ENCODE assay signal across 16 mouse cellular contexts in genomic region chr2:77496071-77496470, GRCm38 (mm10).
A peak's percentile ranks its signal among the peaks of the same experiment; 100 is the strongest.
DNase-seq lines count a peak whose midpoint lies in the region; ATAC-seq and TF ChIP-seq lines count a peak whose summit lies in the region.
"Had no signal": no experiment of that assay in that cellular context is flagged by ENCODE, and none has a peak within 500 bp of the region (broad histone marks: within the 10 kb centered on the region; RNA-seq: fewer than 3 reads in every experiment).

No protein-coding gene starts in this region.

- H3K27ac ChIP-seq in liver, adult 2 months (replicated peaks; ENCODE audit: insufficient read depth, low read depth, low read length) = no peak overlapping the region
- H3K27ac ChIP-seq in liver, postnatal 0 days (ENCODE audit: low read depth) = no peak overlapping the region
- H3K27ac ChIP-seq: heart, embryonic 10.5 days; hindbrain, embryonic 15.5 days; liver, embryonic 12.5 days; stomach, embryonic 15.5 days had no signal

- no peak for TF ChIP-seq POLR2A in liver, adult 2 months (IDR thresholded peaks at IDR 0.05; ENCODE audit: extremely low read depth, insufficient read depth, low read length)

- H3K4me1 ChIP-seq in liver, adult 2 months (ENCODE audit: control insufficient read depth, insufficient read depth, low read length) = peaks cover 6% of the 10 kb centered on the region
- no peaks in the 10 kb centered on the region; the same call in 1 of the 2 replicates for H3K4me1 ChIP-seq in liver, postnatal 0 days (ENCODE audit: insufficient read depth)
- H3K4me1 ChIP-seq: heart, embryonic 10.5 days; hindbrain, embryonic 15.5 days; megakaryocyte, embryonic 14.5 days; stomach, embryonic 15.5 days had no signal

- H3K4me2 ChIP-seq in liver, postnatal 0 days (ENCODE audit: low read depth, low read length) = no peak overlapping the region
- H3K4me2 ChIP-seq: hindbrain, embryonic 15.5 days; liver, embryonic 12.5 days; stomach, embryonic 15.5 days had no signal

- H3K9me3 ChIP-seq in liver, postnatal 0 days (ENCODE audit: low read length) = no peaks in the 10 kb centered on the region
- H3K9me3 ChIP-seq: heart, embryonic 10.5 days; hindbrain, embryonic 15.5 days; stomach, embryonic 15.5 days had no signal

- no peak overlapping the region for H3K4me3 ChIP-seq in liver, adult 2 months (ENCODE audit: insufficient read depth, low read depth, low read length)
- no peak overlapping the region for H3K4me3 ChIP-seq in liver, postnatal 0 days (ENCODE audit: low read depth, low read length)
- H3K4me3 ChIP-seq: heart, embryonic 10.5 days; hindbrain, embryonic 15.5 days; liver, embryonic 12.5 days; megakaryocyte, embryonic 14.5 days; stomach, embryonic 15.5 days had no signal

- H3K9ac ChIP-seq in liver, adult 2 months (ENCODE audit: low read depth, low read length) = no peak overlapping the region
- no peak overlapping the region for H3K9ac ChIP-seq in liver, postnatal 0 days (replicated peaks)
- H3K9ac ChIP-seq: hindbrain, embryonic 15.5 days; liver, embryonic 12.5 days; stomach, embryonic 15.5 days had no signal

- H3K36me3 ChIP-seq in liver, adult 2 months (ENCODE audit: control insufficient read depth, insufficient read depth, low read length) = peaks cover 9% of the 10 kb centered on the region
- H3K36me3 ChIP-seq in liver, postnatal 0 days (replicated peaks; ENCODE audit: insufficient read depth, low read length) = no peaks in the 10 kb centered on the region
- H3K36me3 ChIP-seq: heart, embryonic 10.5 days; hindbrain, embryonic 15.5 days; liver, embryonic 12.5 days; stomach, embryonic 15.5 days had no signal

- peak; percentile 62 to 79 for DNase-seq in cerebellum, postnatal 25 days
- DNase-seq in cerebellum, adult 9-10 months = no peak
- DNase-seq in liver, adult 2 months (ENCODE audit: extremely low read depth, low read depth, low spot score) = peak; percentile 53
- DNase-seq in liver, postnatal 0 days = no peak
- peak; percentile 39 to 69 for DNase-seq in adrenal gland, postnatal 36 days
- DNase-seq in kidney, postnatal 36 days = peak; percentile 64 to 69
- DNase-seq: heart, postnatal 14 days; thymus, postnatal 25 days had no signal

- no peak for TF ChIP-seq EP300 in liver, postnatal 0 days (IDR thresholded peaks at IDR 0.05; ENCODE audit: low read depth)

- 61% methylated on average over 7 of the region's 7 CpGs for WGBS in liver, adult 2 months
- WGBS in liver, postnatal 0 days (ENCODE audit: insufficient replicate concordance) = 82% methylated on average over 7 of the region's 7 CpGs

- H3K79me2 ChIP-seq in liver, adult 2 months (ENCODE audit: control insufficient read depth, insufficient read depth, low read length) = peaks cover 6% of the 10 kb centered on the region; the same call in 1 of the 2 replicates

- TF ChIP-seq CTCF in liver, adult 2 months (IDR thresholded peaks at IDR 0.05; ENCODE audit: low read depth, low read length) = no peak
- no peak for TF ChIP-seq CTCF in liver, postnatal 0 days (IDR thresholded peaks at IDR 0.05; ENCODE audit: low read depth)

- ATAC-seq in liver, postnatal 0 days = no peak
- no peak for ATAC-seq in inflammation-experienced regulatory T-cells, adult 6 months
- ATAC-seq: forebrain, embryonic 14.5 days; liver, embryonic 12.5 days; midbrain, embryonic 16.5 days had no signal

- no peaks in the 10 kb centered on the region for H3K27me3 ChIP-seq in liver, adult 2 months (ENCODE audit: control insufficient read depth, insufficient read depth, low read length)
- no peaks in the 10 kb centered on the region for H3K27me3 ChIP-seq in liver, postnatal 0 days (ENCODE audit: insufficient read depth, low read length)
- H3K27me3 ChIP-seq: hindbrain, embryonic 15.5 days; liver, embryonic 12.5 days; megakaryocyte, embryonic 14.5 days; stomach, embryonic 15.5 days had no signal

Comparison
In these comparisons a context has a peak if more than half of its experiments do, and no peak if none do; other contexts are left out.
1. DNase-seq: peak in cerebellum, postnatal 25 days (2 of 2), liver, adult 2 months (single experiment), adrenal gland, postnatal 36 days (2 of 2) and kidney, postnatal 36 days (2 of 2); none in cerebellum, adult 9-10 months (single experiment) and liver, postnatal 0 days (single experiment).